Mouse (Mus musculus) heart, embryonic 14.5 days (tissue): ENCODE results near the gene Cyba. TPM values are rescaled to one million over a fixed set of nuclear protein-coding genes. Genes with fewer than 3 reads are reported as not detected.
A peak's percentile ranks its signal among the peaks of the same experiment; 100 is the strongest.

Experiments
- ATAC-seq: fragments of 200-750 bp; cut with Nextera tagmentation; 2 replicates; pipeline ENCODE4 v1.8.0; 2017; ENCODE audit warnings: low read depth, moderate TSS enrichment; ENCODE audit not compliant: insufficient number of reproducible peaks, insufficient read depth, low FRiP score
- H3K27ac ChIP-seq, 2 experiments: fragments of 200-500 bp in 1 of 2; fragments of 300-500 bp in 1 of 2; sonication (generic) in 1 of 2; replicated peaks in 1 of 2; 2 replicates each; pipeline ENCODE4 v1.5.1; 2012 to 2014; ENCODE audit warnings: low read depth in 2 of 2, low read length in 2 of 2, control low read depth in 1 of 2, mild to moderate bottlenecking in 1 of 2, mixed read lengths in 1 of 2; ENCODE audit not compliant: control insufficient read depth in 1 of 2, insufficient read depth in 1 of 2
- H3K27me3 ChIP-seq: fragments of 300-500 bp; sonication (generic); 2 replicates; pipeline ENCODE4 v1.6.1; 2014; ENCODE audit warnings: mild to moderate bottlenecking, low read length, control low read depth; ENCODE audit not compliant: control insufficient read depth, insufficient read depth
- H3K36me3 ChIP-seq: fragments of 300-500 bp; sonication (generic); 2 replicates; pipeline ENCODE4 v1.6.1; 2014; ENCODE audit warnings: mild to moderate bottlenecking, control low read depth, low read length, mixed read lengths; ENCODE audit not compliant: control insufficient read depth, insufficient read depth
- H3K4me1 ChIP-seq, 2 experiments: fragments of 200-500 bp in 1 of 2; fragments of 300-500 bp in 1 of 2; sonication (generic) in 1 of 2; 2 replicates each; pipeline ENCODE4 v1.6.1; 2012 to 2014; ENCODE audit warnings: low read length in 2 of 2, control low read depth in 1 of 2, mixed read lengths in 1 of 2; ENCODE audit not compliant: control insufficient read depth in 2 of 2, insufficient read depth in 2 of 2
- H3K4me2 ChIP-seq: fragments of 300-500 bp; sonication (generic); 2 replicates; pipeline ENCODE4 v1.6.1; 2014; ENCODE audit warnings: mild to moderate bottlenecking, low read length
- H3K4me3 ChIP-seq, 2 experiments: fragments of 200-500 bp in 1 of 2; fragments of 300-500 bp in 1 of 2; sonication (generic) in 1 of 2; 2 replicates each; pipeline ENCODE4 v1.5.1; 2012 to 2014; ENCODE audit warnings: low read length in 2 of 2, mild to moderate bottlenecking in 2 of 2, control low read depth in 1 of 2, low read depth in 1 of 2, moderate library complexity in 1 of 2; ENCODE audit not compliant: control insufficient read depth in 1 of 2, insufficient read depth in 1 of 2
- H3K9ac ChIP-seq: fragments of 300-500 bp; sonication (generic); 2 replicates; pipeline ENCODE4 v1.6.1; 2014; ENCODE audit warnings: mild to moderate bottlenecking, low read length
- H3K9me3 ChIP-seq: fragments of 300-500 bp; sonication (generic); 2 replicates; pipeline ENCODE4 v1.6.1; 2016; ENCODE audit warnings: low read length, control low read depth; ENCODE audit not compliant: control insufficient read depth
- WGBS: fragments of 180-500 bp; shearing (Covaris S2); extraction: QIAGEN DNeasy Blood & Tissue Kit; methylation state at CpG from one replicate; pipeline ENCODE4 v1.1.7; 2014; 5-methylcytosine and 5-hydroxymethylcytosine counted together
- polyA plus RNA-seq: library from polyadenylated mRNA; unstranded; fragments of >200 nt; fragmentation: Nextera tagmentation; extraction: Ambion mirVana; gene quantifications from 2 replicates; pipeline ENCODE4 v1.2.1, GENCODE M21; 2014

Gene Cyba
- polyA plus RNA-seq, 1 experiment from 2014 or later = 194 TPM

DNA sequence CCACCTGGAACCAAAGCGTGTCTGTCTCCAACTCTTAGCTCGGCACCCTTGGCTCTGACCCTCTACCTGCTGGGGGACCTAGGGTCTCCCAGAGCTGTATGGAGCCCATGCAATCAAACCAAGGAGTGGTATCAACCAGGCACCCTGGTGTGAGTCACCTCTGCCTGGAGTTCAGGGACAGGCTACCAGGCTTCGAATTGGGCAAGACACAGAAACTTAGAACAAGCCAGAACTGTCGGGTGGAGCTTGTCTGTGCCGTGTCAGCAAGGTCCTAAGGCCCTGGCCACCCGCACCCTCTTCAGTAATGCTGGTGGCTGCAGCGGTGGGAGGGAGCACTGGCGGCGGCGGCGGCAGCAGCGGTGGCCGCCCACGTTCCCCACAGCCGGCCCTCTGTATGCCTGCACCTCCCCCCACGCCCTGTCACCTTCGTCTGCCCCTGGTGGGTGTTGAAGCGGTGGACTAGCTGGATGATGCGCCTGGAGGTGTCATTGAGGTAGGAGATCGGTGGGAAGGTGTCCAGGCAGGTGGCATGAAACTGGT is 3.9 kb upstream of the Cyba start:
- Histone ChIP-seq H3K27ac (no peak overlapping the region), H3K4me1 (peaks cover 13 to 22% of the 10 kb centered on the region in 2 experiments), H3K9ac (no peak overlapping the region), H3K36me3 (peaks cover 38% of the 10 kb centered on the region), H3K4me2 (no peak overlapping the region), H3K4me3 (no peak overlapping the region), H3K9me3 (0 out of 2 replicates have a peak, but pooled peaks cover 3% of the 10 kb centered on the region), H3K27me3 (no peaks in the 10 kb centered on the region)
- ATAC-seq = no peak
- 84% methylated on average over 20 of the region's 20 CpGs for WGBS

DNA sequence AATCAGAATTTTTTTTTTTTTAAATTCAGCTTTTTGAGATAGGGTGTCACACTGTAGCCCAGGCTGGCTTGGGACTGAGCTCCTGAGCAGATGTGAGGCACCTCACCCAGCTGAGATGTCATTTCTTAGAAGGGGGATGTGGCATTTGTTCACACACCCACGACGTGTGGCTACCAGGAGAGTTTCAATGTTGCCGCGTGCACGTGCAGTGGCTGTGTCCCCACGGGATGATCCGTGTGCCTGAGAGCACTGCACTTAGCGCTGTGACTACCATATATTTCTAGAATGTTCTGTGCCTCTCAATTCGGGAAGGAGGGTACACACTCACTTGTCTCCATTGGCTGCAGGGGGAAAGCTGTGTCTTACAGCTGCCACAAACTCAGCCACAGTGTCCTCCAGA is 3.4 kb upstream of the Cyba start:
- 96% methylated on average over 9 of the region's 9 CpGs for WGBS
- H3K4me3 ChIP-seq = no peak overlapping the region
- H3K9me3 ChIP-seq = 0 out of 2 replicates have a peak, but pooled peaks cover 3% of the 10 kb centered on the region
- peaks cover 18 to 27% of the 10 kb centered on the region in 2 experiments for H3K4me1 ChIP-seq
- ATAC-seq = no peak
- no peak overlapping the region for H3K4me2 ChIP-seq
- peaks cover 38% of the 10 kb centered on the region for H3K36me3 ChIP-seq
- H3K27me3 ChIP-seq = no peaks in the 10 kb centered on the region
- H3K27ac ChIP-seq = no peak overlapping the region
- no peak overlapping the region for H3K9ac ChIP-seq

DNA sequence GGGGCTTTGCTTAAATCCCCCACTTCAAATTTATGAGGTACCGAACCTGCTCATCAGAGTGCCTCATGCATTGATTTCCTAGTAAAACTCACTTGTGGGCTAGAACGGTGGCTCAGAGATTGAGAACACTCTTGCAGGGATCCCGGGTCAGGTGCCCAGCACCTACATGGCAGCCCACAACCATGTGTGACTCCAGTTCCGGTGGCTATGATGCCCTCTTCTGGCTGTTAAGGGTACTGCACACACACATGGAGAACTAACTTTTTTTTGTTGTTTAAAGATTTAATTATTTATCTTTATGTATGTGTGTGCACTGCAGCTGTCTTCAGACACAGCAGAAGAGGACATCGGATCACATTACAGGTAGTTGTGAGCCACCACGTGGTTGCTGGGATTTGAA is 2.6 kb upstream of the Cyba start:
- Histone ChIP-seq H3K4me1 (peaks cover 18 to 29% of the 10 kb centered on the region in 2 experiments), H3K4me2 (no peak overlapping the region), H3K27ac (no peak overlapping the region), H3K36me3 (peaks cover 38% of the 10 kb centered on the region), H3K9me3 (0 out of 2 replicates have a peak, but pooled peaks cover 3% of the 10 kb centered on the region), H3K4me3 (no peak overlapping the region), H3K27me3 (no peaks in the 10 kb centered on the region), H3K9ac (no peak overlapping the region)
- WGBS = 91% methylated on average over 6 of the region's 6 CpGs
- ATAC-seq = no peak

DNA sequence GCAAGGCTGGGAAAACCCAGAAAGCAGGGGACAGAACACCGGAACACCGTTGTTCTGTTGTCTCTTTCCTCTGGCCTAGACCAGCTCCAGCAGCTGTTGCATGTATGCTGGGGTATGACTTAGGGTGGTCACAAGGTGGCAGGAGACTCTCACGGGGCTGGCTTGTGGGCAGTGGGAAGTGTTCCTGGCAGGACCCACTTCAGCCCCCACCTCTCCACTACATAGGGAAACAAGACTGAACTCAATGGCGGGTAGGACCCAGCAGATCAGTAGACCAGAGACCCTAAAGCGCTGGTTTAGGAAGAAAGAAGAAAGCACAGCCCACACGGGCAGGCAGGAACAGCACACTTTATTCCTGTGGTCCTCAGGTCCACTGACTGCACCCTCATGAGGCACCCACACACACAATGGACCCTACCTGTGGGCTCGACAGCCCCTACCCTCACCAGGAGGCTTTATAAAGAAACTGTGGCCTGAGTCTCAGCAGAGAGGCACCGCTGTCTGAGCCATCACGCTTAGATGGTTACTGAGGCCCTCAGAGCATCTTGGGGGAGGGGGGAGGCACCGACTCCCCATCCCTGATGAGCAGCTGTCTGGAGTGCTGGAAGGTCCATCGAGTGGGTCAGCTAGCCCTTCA is 657 bp upstream of the Cyba start:
- 65% methylated on average over 11 of the region's 11 CpGs for WGBS
- no peak overlapping the region; a peak in 1 of 4 replicates for H3K4me3 ChIP-seq
- H3K36me3 ChIP-seq = peaks cover 26% of the 10 kb centered on the region
- H3K9me3 ChIP-seq = 0 out of 2 replicates have a peak, but pooled peaks cover 3% of the 10 kb centered on the region
- H3K9ac ChIP-seq = no peak overlapping the region
- H3K27ac ChIP-seq = peak overlapping the region in 1 of 2 experiments; percentile 74; a peak in 2 of 4 replicates
- no peaks in the 10 kb centered on the region for H3K27me3 ChIP-seq
- H3K4me1 ChIP-seq = peaks cover 16 to 29% of the 10 kb centered on the region in 2 experiments
- 0 out of 2 replicates have a peak, but pooled peaks have one; percentile 5 for ATAC-seq
- peak overlapping the region; percentile 91 for H3K4me2 ChIP-seq

DNA sequence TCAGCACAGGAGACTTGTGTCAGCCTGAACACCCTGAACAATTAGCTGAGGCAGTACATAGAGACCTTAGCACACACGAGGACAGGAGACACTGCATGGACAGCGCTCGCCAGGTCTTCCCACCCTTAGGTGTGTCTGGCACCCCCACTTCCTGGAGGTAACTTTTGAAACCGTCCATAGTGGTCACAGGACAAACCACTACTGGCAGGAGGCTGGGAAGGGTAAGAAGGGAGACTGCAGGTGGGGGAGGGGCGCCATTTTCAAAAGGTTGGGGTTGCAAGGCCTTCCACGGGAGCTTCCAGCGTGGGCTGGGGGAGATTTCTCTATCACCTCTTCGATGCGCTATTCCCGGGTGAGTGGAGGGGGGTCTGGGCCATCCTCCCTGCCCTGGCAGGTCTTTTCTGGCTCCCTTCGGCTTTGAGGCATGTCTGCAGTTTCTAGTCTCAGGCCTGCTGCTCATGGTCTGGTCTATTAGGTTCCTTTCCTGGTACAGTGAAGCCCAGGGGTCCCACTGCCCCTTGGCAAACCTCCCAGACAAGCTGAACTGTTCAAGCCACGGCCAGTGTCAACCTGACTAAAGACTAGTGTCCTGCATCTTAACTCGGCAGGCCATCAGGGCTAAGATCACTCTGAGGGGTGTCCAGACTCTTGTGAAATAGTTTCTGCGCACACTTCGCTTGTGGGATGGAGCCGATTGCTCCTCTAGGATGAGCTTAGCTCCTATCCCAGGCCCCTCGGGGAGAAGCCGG is 862 bp downstream of the Cyba start:
- Histone ChIP-seq H3K4me1 (peaks cover 13 to 19% of the 10 kb centered on the region in 2 experiments), H3K9ac (peak overlapping the region; percentile 86), H3K9me3 (0 out of 2 replicates have a peak, but pooled peaks cover 3% of the 10 kb centered on the region), H3K27me3 (no peaks in the 10 kb centered on the region), H3K27ac (peak overlapping the region; percentile 56 to 74; a peak in 3 of 4 replicates), H3K4me2 (peak overlapping the region; percentile 91), H3K36me3 (peaks cover 30% of the 10 kb centered on the region), H3K4me3 (peak overlapping the region; percentile 69 to 78)
- ATAC-seq = no peak; the same call in 1 of the 2 replicates
- 27% methylated on average over 18 of the region's 18 CpGs for whole genome bisulfite sequencing

DNA sequence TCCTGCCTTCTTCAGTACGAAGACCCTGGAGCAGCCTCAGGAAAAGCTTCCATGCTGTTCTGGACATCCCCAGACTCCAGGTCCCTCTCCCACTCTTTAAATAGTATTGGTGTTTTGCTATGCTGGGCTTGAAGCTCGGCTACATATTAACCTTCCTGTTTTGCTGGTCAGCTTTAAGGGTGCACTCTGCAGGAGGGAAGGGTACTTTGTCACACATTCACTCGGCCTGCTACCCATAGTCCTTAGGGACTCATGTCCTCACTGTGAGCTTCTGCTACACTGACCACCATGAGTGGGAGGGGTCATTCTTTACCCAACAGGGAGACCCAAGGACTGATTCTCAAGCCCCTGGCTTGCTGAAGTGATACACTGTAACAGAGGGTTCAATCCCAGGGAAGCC is 2.1 kb downstream of the Cyba start:
- Histone ChIP-seq H3K27me3 (no peaks in the 10 kb centered on the region), H3K36me3 (peaks cover 28% of the 10 kb centered on the region), H3K9me3 (0 out of 2 replicates have a peak, but pooled peaks cover 3% of the 10 kb centered on the region), H3K4me3 (no peak overlapping the region), H3K4me2 (no peak overlapping the region), H3K9ac (no peak overlapping the region), H3K4me1 (peaks cover 13 to 19% of the 10 kb centered on the region in 2 experiments), H3K27ac (no peak overlapping the region)
- WGBS = 76% methylated on average over 3 of the region's 3 CpGs
- no peak for ATAC-seq

DNA sequence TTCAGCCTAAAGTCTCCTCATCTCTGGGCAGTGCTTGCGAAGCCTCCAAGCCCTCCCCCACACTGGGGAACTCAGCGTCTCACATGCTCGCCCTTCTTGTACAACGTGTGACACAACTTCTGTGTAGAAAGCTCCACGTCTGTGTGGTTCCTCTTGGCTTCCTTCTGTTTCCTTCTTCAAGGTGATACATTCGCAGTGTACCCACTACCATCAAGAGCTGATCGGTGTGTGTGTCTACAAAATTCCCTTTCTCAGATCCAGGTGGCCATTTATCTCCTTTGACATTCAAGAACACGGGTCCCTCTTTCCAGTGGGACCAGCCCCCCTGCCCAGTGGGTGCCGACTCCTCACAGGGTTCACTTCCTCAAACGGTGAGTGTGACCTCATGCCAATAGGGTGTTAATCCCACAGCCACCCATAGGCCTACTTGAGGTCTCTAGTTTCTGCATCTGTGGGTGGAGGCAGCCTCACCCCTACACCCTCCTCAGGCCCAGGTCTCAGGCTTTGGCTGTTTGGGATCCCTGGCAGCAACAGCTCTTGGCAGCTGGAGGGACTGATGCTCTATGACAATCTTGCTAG is 2.6 kb downstream of the Cyba start:
- Histone ChIP-seq H3K4me2 (no peak overlapping the region), H3K9ac (no peak overlapping the region), H3K4me1 (peaks cover 13 to 19% of the 10 kb centered on the region in 2 experiments), H3K36me3 (peaks cover 28% of the 10 kb centered on the region), H3K27ac (no peak overlapping the region), H3K4me3 (no peak overlapping the region), H3K27me3 (no peaks in the 10 kb centered on the region), H3K9me3 (no peaks in the 10 kb centered on the region)
- no peak for ATAC-seq
- 80% methylated on average over 10 of the region's 10 CpGs for WGBS
